Mouse (Mus musculus): Measurements from ENCODE around the gene Upk3b. TPM values are rescaled to one million over a fixed set of nuclear protein-coding genes. Genes with fewer than 3 reads are reported as not detected.
"Not testable (repeated sequence)": the region's sequence is repeated elsewhere in the genome, so short reads cannot be mapped to it uniquely, and the experiment has no call there.

Gene Upk3b
- total RNA-seq, 2 experiments from 2014 or later: 24.8 to 26.5 TPM

DNA sequence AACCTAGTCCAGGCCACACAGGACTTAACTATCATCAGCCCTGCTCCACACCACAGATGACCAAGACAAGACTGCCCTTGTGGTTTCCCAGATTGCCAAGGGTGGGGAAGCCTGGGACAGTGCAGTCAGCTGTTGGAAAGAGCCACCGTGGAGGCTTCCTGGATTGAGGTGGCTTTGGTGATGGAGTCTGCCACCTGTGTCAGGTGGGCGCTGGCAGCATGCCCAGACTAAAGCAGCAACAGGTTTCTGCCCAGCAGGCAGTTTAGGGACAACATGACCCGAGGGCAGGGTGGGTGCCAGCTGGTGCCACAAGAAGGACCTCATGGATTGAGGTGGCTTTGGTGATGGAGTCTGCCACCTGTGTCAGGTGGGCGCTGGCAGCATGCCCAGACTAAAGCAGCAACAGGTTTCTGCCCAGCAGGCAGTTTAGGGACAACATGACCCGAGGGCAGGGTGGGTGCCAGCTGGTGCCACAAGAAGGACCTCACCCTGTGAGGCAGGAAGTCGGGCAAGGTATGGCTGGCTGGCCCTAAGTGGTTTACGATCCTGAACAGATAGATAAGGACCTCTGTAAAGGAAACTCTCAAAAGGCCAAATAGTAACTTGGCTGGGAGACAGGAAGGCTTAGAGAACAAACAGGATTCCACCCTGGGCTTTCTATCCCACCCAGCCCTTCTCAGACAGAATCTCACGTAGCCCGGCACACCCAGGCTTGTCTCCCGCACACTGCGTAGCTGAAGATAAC lies 28.3 kb downstream of the Upk3b start:
- DNase-seq; intact Hi-C loops (cut with DNase I): not testable (repeated sequence)

DNA sequence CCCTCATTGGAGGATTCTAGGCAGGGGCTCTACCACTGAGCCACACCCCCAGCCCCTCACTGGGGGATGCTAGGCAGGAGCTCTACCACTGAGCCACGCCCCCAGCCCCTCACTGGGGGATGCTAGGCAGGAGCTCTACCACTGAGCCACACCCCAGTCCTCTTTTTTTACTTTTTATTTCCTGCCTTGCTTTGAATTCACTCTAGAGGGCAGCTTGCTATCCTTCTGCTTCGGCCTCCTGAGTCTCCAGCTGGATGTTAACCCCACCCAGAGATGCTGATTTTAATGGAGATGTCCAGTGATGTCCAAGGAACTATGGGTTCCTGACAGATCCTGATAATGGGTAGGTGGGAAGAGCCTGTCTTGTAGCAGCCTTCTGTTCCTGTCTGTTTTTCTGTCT lies 31.1 kb downstream of the Upk3b start:
- intact Hi-C loops (cut with DNase I): no loop called here
- no peak for DNase-seq

DNA sequence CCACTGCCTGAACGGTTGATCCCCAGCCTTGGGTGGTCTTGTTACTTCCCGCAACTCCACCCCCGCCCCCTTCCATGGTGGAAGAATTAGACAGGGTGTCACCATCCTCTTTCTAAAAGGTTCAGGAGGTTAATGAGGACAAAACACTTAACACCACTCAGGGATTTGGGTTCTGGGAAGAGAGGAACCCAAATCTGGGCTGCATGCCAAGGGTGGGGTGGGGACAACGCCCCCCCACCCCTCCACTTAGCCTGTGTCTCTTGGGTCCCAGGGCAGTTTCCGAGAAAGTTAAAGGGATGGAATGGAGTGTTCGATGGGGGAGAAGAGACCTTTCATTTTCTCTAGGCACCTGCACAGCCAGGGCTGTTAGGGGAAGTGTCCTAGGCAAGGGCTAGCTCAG lies 34.8 kb downstream of the Upk3b start:
- peak; percentile 29 to 30 for DNase-seq
- intact Hi-C loops (cut with DNase I): no loop called here

DNA sequence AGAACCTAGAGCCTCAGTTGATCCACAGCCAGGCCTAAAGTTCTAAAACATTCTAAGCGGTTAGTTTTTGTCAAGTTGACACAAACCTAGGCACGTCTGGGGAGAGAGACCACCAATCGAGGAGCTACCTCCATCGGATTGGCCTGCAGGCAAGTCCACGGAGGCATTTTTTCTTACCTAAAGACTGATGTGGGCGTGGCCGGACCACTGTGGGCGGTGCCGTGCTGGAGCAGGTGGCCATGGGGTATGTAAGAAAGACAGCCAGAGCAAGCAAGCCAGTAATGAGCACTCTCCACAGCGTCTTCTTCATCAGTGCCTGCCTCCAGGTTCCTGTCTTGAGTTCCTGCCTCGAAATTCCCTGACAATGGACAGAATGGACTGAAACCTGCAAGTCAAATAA lies 35.2 kb downstream of the Upk3b start:
- DNase-seq: no peak
- intact Hi-C loops (cut with DNase I): no loop called here

DNA sequence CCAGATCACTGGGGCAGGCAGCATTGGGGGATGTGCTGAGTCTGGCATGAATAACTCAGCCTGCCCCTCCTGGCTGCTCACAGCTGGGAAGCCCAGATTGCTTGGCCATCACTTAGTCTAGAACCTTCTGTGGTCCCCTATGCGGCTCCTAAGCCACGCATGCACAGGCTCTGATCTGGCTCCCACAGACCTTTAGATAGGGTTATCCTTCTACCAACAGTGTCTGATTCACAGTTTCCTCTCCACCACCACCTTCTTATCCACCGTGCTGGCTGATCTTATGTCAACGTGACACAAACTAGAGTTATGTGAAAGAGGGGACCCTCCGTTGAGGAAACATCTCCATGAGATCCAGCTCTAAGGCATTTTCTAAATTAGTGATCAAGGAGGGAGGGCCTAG lies 36.8 kb downstream of the Upk3b start:
- DNase-seq: no peak
- intact Hi-C loops (cut with DNase I): no loop called here

DNA sequence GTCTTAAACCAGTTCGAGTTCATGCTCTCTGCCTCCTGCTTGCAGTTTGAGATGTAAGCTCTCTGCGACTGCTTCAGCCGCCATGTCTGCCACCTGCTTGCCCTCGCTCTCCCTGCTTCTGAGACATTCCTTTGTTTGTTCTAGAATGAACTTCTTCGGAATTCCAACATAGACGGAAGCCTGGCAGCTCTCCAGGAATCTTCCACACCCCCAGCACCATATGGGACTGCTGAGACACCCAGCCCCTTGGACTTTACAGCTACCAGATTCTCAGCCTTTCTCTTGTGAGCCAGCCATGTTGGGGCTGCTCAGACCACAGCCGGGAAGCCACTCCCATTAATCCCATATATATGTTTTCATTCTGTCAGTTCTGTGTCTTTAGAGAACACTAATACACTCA lies 38.0 kb downstream of the Upk3b start:
- DNase-seq: peak in 1 of 2 experiments; percentile 30

DNA sequence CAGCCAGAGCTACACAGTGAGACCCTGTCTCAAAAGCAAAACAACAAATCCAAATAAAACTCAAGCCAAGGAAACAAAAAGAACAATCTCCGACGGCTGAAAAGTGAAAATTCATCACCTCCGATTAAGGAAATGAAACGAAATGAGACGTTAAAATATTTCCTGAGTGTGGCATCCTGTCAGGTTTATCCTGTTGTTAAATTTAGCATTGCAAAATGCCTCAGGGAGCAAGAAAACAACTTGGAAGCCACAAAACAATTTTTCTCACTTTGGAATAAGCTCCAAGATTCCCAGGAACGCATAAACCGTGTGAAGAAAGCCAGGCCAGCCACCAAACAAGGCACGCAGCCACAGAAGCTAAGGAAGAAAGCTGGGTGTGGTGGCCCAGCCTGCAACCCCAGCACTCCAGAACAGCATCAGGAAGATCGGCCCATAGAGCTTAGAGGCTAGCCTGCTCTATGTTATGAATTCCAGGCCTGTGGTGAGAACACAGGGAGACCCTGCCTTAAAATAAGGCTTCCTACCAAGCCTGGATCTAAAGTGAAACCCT lies 38.8 kb downstream of the Upk3b start:
- intact Hi-C loops (cut with DNase I): no loop called here
- peak; percentile 22 to 23 for DNase-seq

More for the DNA sequence above, 38.0 kb downstream of the Upk3b start:
- intact Hi-C loops (cut with DNase I): no loop called here

DNA sequence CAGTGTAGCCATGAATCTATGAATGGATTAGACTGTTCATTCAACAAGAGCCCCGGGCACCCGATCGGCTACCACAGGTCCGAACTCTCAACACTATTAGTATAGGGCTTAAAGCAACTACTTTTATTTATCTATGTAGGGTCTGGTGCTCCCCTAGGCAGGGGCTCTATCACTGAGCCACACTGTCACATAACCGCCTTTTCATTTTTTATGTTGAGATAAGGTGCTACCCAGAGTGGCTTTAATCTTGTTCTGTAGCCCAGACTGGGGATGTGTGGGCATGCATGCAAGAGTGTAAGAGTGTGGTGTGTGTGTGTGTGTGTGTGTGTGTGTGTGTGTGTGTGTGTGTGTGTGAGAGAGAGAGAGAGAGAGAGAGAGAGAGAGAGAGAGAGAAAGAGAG lies 39.8 kb downstream of the Upk3b start:
- intact Hi-C loops (cut with DNase I): no loop called here
- DNase-seq: no peak

DNA sequence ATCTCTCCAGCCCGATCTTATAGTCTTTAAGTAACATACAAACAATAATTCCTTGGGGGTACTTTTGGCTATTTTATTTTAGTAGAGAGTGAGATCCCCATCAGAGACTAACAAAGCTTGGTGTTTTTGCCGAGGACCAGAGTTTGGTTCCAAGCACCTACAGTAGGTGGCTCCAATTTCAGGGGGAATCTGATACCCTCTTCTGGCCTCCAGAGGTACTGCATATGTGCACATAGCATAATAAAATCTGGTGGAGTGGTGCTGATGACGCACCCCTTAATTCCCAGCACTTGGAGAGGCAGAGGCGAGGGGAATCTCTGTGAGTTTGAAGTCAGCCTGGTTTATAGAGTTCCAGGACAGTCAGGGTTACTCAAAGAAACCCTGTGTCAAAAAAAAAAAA lies 44.0 kb downstream of the Upk3b start:
- intact Hi-C loops (cut with DNase I): no loop called here
- DNase-seq: no peak

DNA sequence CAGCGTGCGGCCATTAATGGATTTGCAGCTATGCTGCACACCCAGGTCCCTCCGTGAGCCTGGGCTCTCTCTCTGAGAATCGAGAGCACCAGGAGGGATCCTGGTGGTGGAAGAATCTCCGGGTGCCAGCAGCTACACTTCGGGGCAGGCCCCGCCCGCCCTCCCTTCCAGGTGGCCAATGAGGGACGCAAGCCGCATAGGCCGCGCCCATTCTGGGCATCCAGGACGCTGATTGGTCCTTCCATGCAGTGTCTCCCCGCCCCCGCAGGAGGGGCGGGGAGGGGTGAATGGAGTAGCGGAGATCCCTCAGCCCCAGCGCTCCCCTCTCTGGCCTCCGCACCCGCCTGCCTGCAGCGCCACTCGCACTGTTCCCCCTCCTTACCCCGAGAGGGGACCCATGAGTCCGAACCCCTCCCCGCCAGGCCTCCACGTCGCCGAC lies 45.4 kb downstream of the Upk3b start, which contains the start of gene Rasa4:
Gene Rasa4 (plus strand): TSS at position 248 of the 439 bp plus-strand sequence.
- intact Hi-C loops (cut with DNase I): no loop called here
- peak; percentile 93 for DNase-seq

DNA sequence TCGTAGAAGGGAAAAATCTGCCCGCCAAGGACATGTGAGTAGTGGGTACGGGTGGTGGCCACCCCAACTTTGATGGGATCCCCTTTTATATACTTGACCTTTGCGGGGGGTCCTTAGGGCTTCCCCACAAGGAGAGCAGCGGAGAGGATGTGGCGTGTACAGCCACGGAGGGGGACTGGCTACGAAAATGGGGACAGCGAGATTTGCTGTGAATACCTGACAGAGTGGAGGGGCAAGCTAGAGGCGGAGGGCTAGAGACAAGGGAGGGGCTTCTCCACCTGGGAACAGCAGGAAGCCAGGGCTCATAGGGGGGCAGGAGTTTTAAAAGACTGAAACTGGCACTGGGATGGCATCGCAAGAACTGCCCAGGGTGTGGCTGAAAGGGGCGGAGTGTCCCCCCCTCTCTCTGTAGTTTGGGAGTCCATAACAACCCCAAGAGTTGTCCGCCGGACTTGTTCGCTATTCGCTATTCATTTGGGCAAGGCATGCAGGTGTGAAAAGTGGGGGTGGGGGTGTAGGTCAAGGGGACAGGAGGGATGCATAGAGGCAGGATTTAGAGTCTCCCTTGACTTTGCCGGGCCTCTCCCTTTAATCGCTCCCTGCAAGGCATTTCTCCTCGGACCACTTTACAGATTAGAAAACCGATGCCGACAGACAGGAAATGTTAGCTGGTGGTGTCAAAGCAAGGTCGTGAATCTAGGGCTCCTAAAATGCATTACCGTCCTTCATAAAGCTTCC lies 46.0 kb downstream of the Upk3b start:
- intact Hi-C loops (cut with DNase I): no loop called here
- DNase-seq: no peak

DNA sequence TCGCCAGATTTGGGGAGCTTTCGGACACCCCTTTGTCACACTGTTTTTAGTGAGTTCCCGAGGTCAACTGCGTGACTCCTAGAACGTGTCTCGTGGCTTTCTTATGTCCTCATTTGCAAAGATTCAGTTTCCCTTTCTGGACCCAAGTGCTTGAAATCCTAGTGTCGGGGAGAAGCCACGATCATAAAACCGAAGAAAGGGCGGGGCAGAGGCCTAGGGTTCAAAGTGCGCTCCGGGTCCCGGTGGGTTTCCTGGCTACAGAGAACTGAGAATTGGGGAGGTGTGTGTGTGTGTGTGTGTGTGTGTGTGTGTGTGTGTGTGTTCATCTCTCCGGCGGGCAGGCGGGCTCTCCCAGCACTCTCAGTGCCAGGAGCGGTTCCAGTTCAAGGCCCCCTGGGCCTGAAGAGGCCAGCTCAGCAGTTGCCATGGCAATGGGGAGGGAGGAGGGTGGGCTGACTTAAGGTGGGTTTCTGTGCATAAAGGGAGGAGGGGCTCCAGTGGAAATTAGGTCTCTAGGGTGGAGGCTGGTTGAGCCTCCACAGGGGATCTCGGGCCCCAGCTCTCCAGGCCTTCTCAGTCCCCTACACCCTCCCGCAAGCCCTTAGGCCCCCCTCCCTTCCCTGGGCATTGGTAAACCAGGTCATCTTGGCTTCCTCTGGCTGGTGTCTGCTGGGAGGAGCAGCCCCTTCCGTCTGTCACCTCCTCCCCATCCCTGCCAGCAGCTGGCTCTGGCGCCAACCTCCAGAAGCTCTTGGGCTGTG lies 46.8 kb downstream of the Upk3b start:
- intact Hi-C loops (cut with DNase I): no loop called here
- no peak for DNase-seq

DNA sequence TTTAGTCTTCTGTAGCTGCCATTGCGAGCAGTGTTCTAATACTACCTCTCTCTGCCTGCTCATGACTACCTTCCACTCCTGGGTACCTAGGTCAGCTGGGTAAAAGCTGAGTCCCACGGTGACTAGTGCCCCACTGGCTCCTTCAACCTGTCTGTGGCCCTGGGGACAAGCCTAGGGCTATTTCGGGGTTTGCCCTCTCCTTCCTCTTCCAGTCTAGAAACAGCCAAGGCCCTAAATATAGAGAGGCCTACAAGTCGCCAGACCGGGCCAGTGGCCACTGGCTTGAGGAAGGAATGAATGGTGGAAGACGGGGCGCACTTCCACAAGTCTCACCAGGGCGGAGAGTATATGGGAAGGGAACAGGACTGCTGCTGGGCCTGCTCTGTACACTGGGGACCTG lies 48.0 kb downstream of the Upk3b start:
- intact Hi-C loops (cut with DNase I): no loop called here
- no peak for DNase-seq

DNA sequence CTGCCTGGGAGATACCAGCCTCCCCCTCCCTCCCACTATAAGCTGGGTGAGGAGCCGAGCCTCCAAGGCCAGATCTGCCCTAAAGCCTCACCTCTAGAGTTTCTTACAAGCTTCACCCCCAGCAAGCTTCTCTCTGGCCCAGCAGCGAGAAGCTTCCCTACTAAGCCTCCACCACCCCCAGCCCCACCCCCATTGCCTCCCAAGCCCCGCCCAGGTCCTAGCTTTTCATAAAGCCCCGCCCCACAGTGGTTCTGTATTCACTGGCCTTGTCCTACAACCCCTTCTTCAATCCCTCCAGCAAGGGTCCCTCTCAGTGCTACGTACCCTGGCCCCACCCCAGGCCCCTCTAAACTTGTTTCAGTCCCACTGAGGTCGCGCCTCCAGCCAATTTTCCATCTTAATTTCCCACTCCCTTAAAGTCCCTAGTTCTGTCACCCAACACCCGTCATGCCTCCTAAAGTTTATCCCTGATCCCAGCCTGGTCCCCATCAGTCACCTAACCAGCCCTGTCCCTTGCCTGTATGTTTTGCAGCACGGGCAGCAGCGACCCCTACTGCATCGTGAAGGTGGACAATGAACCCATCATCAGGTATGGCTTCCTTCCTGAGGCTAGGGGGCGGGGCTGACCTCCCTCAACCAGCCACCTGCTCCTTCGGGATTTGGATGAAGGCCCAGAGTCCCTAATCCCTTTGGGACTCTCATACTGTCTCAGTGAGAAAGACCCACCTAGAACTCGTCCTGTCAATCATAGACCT lies 50.7 kb downstream of the Upk3b start:
- DNase-seq: no peak
- intact Hi-C loops (cut with DNase I): loop anchor here (2.0 kb wide), 1 partner anchor 44 kb away; no protein-coding TSS in a partner anchor

DNA sequence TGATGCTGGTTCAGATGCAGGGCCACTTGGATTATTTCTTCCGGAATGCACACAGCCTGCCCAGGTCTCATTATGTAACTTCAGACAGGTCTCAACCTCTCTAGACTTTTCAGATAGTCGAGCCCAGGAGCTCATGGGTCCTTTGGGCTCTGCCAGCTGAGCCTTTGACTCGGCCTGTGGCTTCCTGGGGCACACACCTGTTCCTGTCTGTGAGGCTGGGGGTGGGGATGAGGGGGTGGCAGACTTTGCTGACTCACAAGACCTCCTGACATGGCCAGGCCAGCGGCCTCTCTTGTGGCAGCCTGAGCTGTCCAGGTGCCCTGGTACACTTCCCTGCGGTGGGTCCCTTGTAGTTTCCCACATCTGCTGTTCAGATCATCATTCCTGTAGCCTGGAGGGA lies 53.6 kb downstream of the Upk3b start:
- no peak for DNase-seq
- intact Hi-C loops (cut with DNase I): no loop called here

DNA sequence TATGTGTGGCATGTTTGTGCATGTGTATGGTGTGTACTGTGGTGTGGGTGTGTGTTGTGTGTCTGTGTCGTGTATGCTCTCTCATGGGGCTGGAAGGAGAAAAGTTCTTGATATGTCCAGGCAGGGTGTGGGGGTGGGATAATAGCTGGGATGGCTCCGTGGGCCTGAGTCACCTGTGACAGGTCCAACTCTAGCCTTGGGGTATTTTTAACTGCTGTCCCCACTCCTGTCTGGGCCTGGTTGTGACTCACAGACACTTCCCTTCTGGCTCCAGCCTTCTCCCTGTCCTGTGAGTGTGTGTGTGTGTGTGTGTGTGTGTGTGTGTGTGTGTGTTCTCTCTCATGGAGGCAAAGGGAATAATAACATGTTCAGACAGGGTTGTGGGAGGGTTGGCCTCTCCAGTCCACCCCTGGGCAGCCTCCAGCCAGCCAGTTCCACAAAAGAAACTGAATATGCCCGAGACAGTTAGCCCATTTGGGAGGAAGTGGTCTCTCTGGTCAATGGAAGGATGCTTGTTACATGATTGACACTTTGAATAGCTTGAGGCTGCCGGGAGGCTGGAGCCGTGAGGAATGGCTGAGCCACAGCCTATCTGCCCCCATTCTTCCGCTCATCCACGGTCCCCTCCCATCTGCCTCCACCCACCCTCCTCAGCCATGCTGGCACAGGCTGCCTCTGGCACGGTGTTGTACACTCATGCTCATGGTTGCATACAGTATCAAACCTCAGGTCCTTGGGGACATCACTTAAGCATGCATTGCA lies 56.1 kb downstream of the Upk3b start:
- DNase-seq: no peak
- intact Hi-C loops (cut with DNase I): no loop called here

DNA sequence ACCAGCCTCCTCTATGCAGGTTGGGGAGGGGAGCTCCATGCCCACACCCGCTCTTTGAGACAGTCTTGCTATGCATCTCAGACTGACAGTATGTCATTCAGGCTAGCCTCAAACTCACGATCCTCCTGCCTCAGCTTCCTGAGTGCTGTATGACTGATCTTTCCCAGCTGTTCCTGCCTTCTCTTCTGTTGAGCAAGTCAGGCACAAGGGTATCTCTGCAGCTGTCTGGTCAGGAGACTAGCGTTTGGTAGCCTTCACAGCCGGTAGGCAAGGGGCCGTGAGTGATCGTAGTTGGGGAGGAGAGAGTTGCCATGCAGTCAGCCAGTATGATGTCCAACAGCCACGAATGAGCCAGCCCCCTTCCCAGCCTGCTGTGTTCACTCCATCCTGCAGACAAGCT lies 56.8 kb downstream of the Upk3b start:
- no peak for DNase-seq
- intact Hi-C loops (cut with DNase I): no loop called here

Measured in heart, postnatal 14 days (tissue).